Mouse (Mus musculus): ENCODE measurements around the gene Tmem186. TPM values are rescaled to one million over a fixed set of nuclear protein-coding genes. Genes with fewer than 3 reads are reported as not detected.

Gene Tmem186
- polyA plus RNA-seq, 1 experiment from 2014 or later = 19.9 TPM

Small RNA genes lying within 50 kb of the gene (microRNA-seq; reads per million reads assigned to microRNA genes)
- not detected for gene Gm22137 (ENCODE audit: insufficient number of aligned reads)

Other genes with a start within 250 kb of the Tmem186 start
- not detected in 2 replicates for gene Tmem114, start 212.6 kb downstream of the Tmem186 start, polyA plus RNA-seq (2014; fragmentation: Nextera tagmentation; extraction: Ambion mirVana)
- 16.4 and 22.1 TPM in 2 replicates for gene Mettl22, start 166.9 kb downstream of the Tmem186 start, polyA plus RNA-seq (2014; fragmentation: Nextera tagmentation; extraction: Ambion mirVana)
- 22.2 and 22.7 TPM in 2 replicates for gene Abat, start 124.3 kb downstream of the Tmem186 start, polyA plus RNA-seq (2014; fragmentation: Nextera tagmentation; extraction: Ambion mirVana)
- 43.8 and 44.8 TPM in 2 replicates for gene Pmm2, start within 50 bp of the Tmem186 start, polyA plus RNA-seq (2014; fragmentation: Nextera tagmentation; extraction: Ambion mirVana)
- gene Carhsp1, start 34.4 kb upstream of the Tmem186 start, polyA plus RNA-seq (2014; fragmentation: Nextera tagmentation; extraction: Ambion mirVana) = 55.9 and 62.2 TPM in 2 replicates
- not detected in 2 replicates for gene Gm5767, start 43.1 kb upstream of the Tmem186 start, polyA plus RNA-seq (2014; fragmentation: Nextera tagmentation; extraction: Ambion mirVana)
- 45.7 and 47.4 TPM in 2 replicates for gene Usp7, start 154.6 kb upstream of the Tmem186 start, polyA plus RNA-seq (2014; fragmentation: Nextera tagmentation; extraction: Ambion mirVana)
- 17.7 and 23.1 TPM in 2 replicates for gene 1810013L24Rik, start 192.4 kb upstream of the Tmem186 start, polyA plus RNA-seq (2014; fragmentation: Nextera tagmentation; extraction: Ambion mirVana)